Mouse (Mus musculus): ENCODE data around the gene Gpd2.
A peak's percentile ranks its signal among the peaks of the same experiment; 100 is the strongest.

Gpd2 gene

GRCm38 (mm10) chr2:57304212-57304611, 66.8 kb downstream of the Gpd2 start:
- DNase-seq: no peak

GRCm38 (mm10) chr2:57312268-57312797, 74.9 kb downstream of the Gpd2 start:
- no peak for DNase-seq

GRCm38 (mm10) chr2:57316055-57316454, 78.6 kb downstream of the Gpd2 start:
- peak; percentile 4 to 11 for DNase-seq

- DNase-seq: no peak
Observed at GRCm38 (mm10) chr2:57318336-57318735, 80.9 kb downstream of the Gpd2 start.

GRCm38 (mm10) chr2:57326091-57326490, 88.7 kb downstream of the Gpd2 start:
- no peak for DNase-seq

- no peak for DNase-seq
Observed at GRCm38 (mm10) chr2:57329327-57329726, 91.9 kb downstream of the Gpd2 start.

- no peak for DNase-seq
Observed at GRCm38 (mm10) chr2:57330812-57331211, 93.4 kb downstream of the Gpd2 start.

GRCm38 (mm10) chr2:57331266-57331665, 93.8 kb downstream of the Gpd2 start:
- no peak for DNase-seq

- DNase-seq: no peak
Observed at GRCm38 (mm10) chr2:57333481-57333880, 96.0 kb downstream of the Gpd2 start.

GRCm38 (mm10) chr2:57335397-57335796, 98.0 kb downstream of the Gpd2 start:
- no peak for DNase-seq

- no peak for DNase-seq
Observed at GRCm38 (mm10) chr2:57338779-57339178, 101.3 kb downstream of the Gpd2 start.

- no peak for DNase-seq
Observed at GRCm38 (mm10) chr2:57342910-57343309, 105.5 kb downstream of the Gpd2 start.

GRCm38 (mm10) chr2:57350615-57351014, 113.2 kb downstream of the Gpd2 start:
- DNase-seq: no peak

GRCm38 (mm10) chr2:57353722-57354432, 116.4 kb downstream of the Gpd2 start:
- DNase-seq: no peak

GRCm38 (mm10) chr2:57354848-57355247, 117.4 kb downstream of the Gpd2 start:
- no peak for DNase-seq

GRCm38 (mm10) chr2:57356222-57356822, 118.9 kb downstream of the Gpd2 start:
- DNase-seq: peak in 1 of 2 experiments; percentile 7

GRCm38 (mm10) chr2:57362503-57362902, 125.1 kb downstream of the Gpd2 start:
- no peak for DNase-seq

- DNase-seq: no peak
Observed at GRCm38 (mm10) chr2:57374647-57375046, 137.2 kb downstream of the Gpd2 start.

GRCm38 (mm10) chr2:57375138-57375837, 137.9 kb downstream of the Gpd2 start:
- no peak for DNase-seq

GRCm38 (mm10) chr2:57378147-57378889, 140.9 kb downstream of the Gpd2 start:
- DNase-seq: no peak

GRCm38 (mm10) chr2:57384625-57385024, 147.2 kb downstream of the Gpd2 start:
- no peak for DNase-seq

- no peak for DNase-seq
Observed at GRCm38 (mm10) chr2:57387816-57388215, 150.4 kb downstream of the Gpd2 start.

GRCm38 (mm10) chr2:57395071-57395470, 157.6 kb downstream of the Gpd2 start:
- no peak for DNase-seq

Data from thymus, adult 18-20 months (tissue).